Mouse (Mus musculus): Measurements from ENCODE around the gene Auts2.

DNA sequence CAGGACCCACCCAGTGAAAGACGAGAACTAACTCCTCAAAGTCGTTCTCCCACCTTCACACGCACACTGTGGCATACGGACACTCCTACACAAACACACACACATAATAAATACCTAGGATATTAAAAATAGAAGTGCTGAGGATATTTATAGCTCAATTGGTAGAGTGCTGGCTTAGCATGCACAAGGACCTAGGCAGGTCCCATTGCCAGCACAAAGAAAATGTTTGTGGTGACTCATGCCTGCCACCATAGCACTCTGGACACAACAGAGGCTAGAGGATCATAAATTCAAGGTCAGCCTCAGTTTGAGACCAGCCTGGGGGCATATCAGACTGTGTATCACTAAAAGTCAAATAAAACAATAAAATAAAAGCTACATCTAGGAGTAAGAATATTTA is 815.2 kb downstream of the Auts2 start:
- no peak for TF ChIP-seq CTCF (IDR thresholded peaks at IDR 0.05; ENCODE audit: low read depth)
- no peak for TF ChIP-seq EP300 (IDR thresholded peaks at IDR 0.05; ENCODE audit: low read depth)
